Mouse (Mus musculus) midbrain, postnatal 0 days (tissue): ENCODE measurements at regions not wholly inside any gene's neighbourhood (a gene's known extent, or its start where the extent isn't known, plus 50 kb on each side); places are given as distances from the start of the nearest gene placed in this dataset.
A peak's percentile ranks its signal among the peaks of the same experiment; 100 is the strongest.
"Not testable (repeated sequence)": the region's sequence is repeated elsewhere in the genome, so short reads cannot be mapped to it uniquely, and the experiment has no call there.

Experiments used
- ATAC-seq: fragments of 200-750 bp; cut with Nextera tagmentation; 2 replicates; pipeline ENCODE4 v1.8.0; 2017; ENCODE audit warnings: moderate number of reproducible peaks, mild to moderate bottlenecking, moderate TSS enrichment, moderate library complexity; ENCODE audit not compliant: low FRiP score
- DNase-seq: peaks from one replicate; pipeline ENCODE4 v3.0.0-alpha.2; 2015; ENCODE audit warnings: low spot score
- H3K27ac ChIP-seq: fragments of 300-500 bp; sonication (generic); 2 replicates; pipeline ENCODE4 v1.5.1; 2014; ENCODE audit warnings: low read depth, mild to moderate bottlenecking, low read length, mixed read lengths
- H3K27me3 ChIP-seq: fragments of 300-500 bp; sonication (generic); 2 replicates; pipeline ENCODE4 v1.6.1; 2014; ENCODE audit warnings: low read length, control low read depth, mixed read lengths; ENCODE audit not compliant: insufficient read depth
- H3K36me3 ChIP-seq: fragments of 300-500 bp; sonication (generic); 2 replicates; pipeline ENCODE4 v1.6.1; 2014; ENCODE audit warnings: low read length, control low read depth, mixed read lengths; ENCODE audit not compliant: insufficient read depth
- H3K4me1 ChIP-seq: fragments of 300-500 bp; sonication (generic); 2 replicates; pipeline ENCODE4 v1.6.1; 2014; ENCODE audit warnings: mild to moderate bottlenecking, control low read depth, antibody characterized with exemption, low read length, mixed read lengths; ENCODE audit not compliant: insufficient read depth
- H3K4me2 ChIP-seq: fragments of 300-500 bp; sonication (generic); 2 replicates; pipeline ENCODE4 v1.6.1; 2014; ENCODE audit warnings: low read depth, mild to moderate bottlenecking, low read length, mixed read lengths; ENCODE audit not compliant: poor library complexity, severe bottlenecking
- H3K4me3 ChIP-seq: fragments of 300-500 bp; sonication (generic); 2 replicates; pipeline ENCODE4 v1.5.1; 2014; ENCODE audit warnings: low read depth, mild to moderate bottlenecking, low read length, moderate library complexity
- H3K9ac ChIP-seq: fragments of 300-500 bp; sonication (generic); replicated peaks from 2 replicates; pipeline ENCODE4 v1.6.1; 2014; ENCODE audit warnings: mild to moderate bottlenecking, low read length, moderate library complexity, mixed read lengths; ENCODE audit not compliant: poor library complexity, severe bottlenecking
- H3K9me3 ChIP-seq: fragments of 300-500 bp; sonication (generic); 2 replicates; pipeline ENCODE4 v1.6.1; 2016; ENCODE audit warnings: low read length, control low read depth
- CTCF ChIP-seq: IDR thresholded peaks from 2 replicates; pipeline ENCODE4 v1.5.1; 2016; ENCODE audit warnings: antibody characterized with exemption, mild to moderate bottlenecking
- WGBS: fragments of 180-500 bp; shearing (Covaris S2); extraction: QIAGEN DNeasy Blood & Tissue Kit; methylation state at CpG from one replicate; pipeline ENCODE4 v1.1.7; 2014; 5-methylcytosine and 5-hydroxymethylcytosine counted together

- not testable (repeated sequence) for H3K27ac ChIP-seq, H3K36me3 ChIP-seq, H3K4me2 ChIP-seq, H3K4me3 ChIP-seq, H3K9me3 ChIP-seq, H3K9ac ChIP-seq, H3K27me3 ChIP-seq, H3K4me1 ChIP-seq, ATAC-seq
- peak; percentile 62 for DNase-seq
- TF ChIP-seq CTCF = peak; percentile 78
- WGBS = 56% methylated on average over 8 of the region's 10 CpGs
Observed at GRCm38 (mm10) chr3:129421620-129422239, 89.2 kb upstream of the Enpep start.

DNA sequence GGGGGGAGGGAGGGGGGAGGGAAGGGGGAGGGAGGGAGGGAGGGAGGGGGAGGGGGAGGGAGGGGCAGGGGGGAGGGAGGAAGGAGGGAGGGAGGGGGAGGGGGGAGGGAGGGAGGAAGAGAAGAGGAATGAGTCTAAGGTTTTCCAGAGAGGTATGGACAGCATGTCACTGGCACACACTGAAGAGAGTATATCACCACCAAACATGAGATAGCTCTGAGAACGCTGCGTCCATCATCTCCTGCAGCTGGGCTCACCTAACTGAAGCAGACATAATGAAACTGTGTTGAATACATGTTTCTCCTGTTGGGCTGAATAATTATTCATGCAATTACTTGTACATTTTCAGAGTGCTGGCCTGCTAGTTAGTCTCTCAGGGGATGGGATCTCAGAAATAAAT lies 96.2 kb upstream of the Enpep start:
- Histone ChIP-seq H3K4me1 (no peaks in the 10 kb centered on the region), H3K27ac (no peak overlapping the region), H3K27me3 (no peaks in the 10 kb centered on the region), H3K36me3 (no peaks in the 10 kb centered on the region), H3K4me3 (no peak overlapping the region), H3K9me3 (no peaks in the 10 kb centered on the region), H3K9ac (no peak overlapping the region), H3K4me2 (no peak overlapping the region)
- DNase-seq = no peak
- TF ChIP-seq CTCF = no peak
- ATAC-seq = no peak
- WGBS = 56% methylated on average over 2 of the region's 2 CpGs

DNA sequence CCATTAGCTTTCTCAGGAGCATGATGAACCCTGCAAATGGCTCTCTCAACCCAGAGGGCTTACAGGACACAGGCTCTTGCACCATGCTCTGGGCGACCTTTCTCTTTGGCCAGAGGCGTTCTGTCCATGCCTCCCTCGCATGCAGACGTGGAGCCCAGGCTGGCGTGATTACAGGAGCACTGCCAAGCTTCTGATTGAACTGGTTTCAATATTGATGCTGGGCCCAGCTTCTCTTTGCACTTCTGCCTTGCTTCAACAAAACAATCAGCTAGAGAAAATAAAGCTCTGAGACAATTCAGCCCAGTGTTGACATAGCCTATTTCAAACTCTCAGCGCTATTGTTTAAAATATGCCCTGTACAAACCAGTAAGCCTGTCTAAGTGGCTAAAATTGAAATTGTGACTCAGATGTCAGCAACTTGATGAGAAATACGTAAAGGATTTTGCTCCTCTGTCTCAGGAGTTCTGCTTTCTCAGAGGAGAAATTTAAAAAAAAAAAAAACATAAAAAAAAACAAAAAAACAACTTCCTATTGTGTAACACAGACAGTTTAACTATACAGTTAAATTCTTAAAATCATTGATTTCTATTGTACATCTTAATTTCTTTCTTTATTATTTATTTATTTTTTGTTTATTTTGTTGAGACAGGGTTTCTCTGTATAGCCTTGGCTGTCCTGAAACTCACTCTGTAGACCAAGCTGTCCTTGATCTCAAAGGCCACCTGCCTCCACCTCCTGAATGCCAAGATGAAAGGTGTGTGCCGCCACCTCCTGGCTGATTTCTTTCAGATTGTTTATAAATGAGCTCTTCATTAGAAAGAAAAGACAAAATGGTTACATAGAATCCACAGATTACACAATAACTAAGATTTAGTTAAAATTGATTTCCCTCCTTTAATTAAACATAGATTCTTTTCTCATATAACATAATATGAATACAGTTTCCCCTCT lies 96.9 kb upstream of the Enpep start:
- H3K9ac ChIP-seq = no peak overlapping the region
- H3K9me3 ChIP-seq = no peaks in the 10 kb centered on the region
- peak; percentile 59 for TF ChIP-seq CTCF
- no peak overlapping the region for H3K4me3 ChIP-seq
- H3K4me2 ChIP-seq = no peak overlapping the region
- H3K27me3 ChIP-seq = no peaks in the 10 kb centered on the region
- no peaks in the 10 kb centered on the region for H3K4me1 ChIP-seq
- WGBS = 56% methylated on average over 8 of the region's 8 CpGs
- DNase-seq (peak; percentile 43), ATAC-seq (0 out of 2 replicates have a peak, but pooled peaks have one; percentile 44)
- H3K27ac ChIP-seq = no peak overlapping the region
- H3K36me3 ChIP-seq = no peaks in the 10 kb centered on the region

GRCm38 (mm10) chr3:129434056-129434455 lies 98.1 kb upstream of the Elovl6 start:
- ATAC-seq = no peak
- no peaks in the 10 kb centered on the region for H3K27me3 ChIP-seq
- DNase-seq = no peak
- H3K36me3 ChIP-seq = no peaks in the 10 kb centered on the region
- no peak overlapping the region for H3K27ac ChIP-seq
- no peak for TF ChIP-seq CTCF
- no peak overlapping the region for H3K4me3 ChIP-seq
- no peak overlapping the region for H3K9ac ChIP-seq
- WGBS = 63% methylated on average over 11 of the region's 11 CpGs
- H3K9me3 ChIP-seq = no peaks in the 10 kb centered on the region; the same call in 1 of the 2 replicates
- H3K4me1 ChIP-seq = no peaks in the 10 kb centered on the region
- H3K4me2 ChIP-seq = no peak overlapping the region

- no peaks in the 10 kb centered on the region for H3K36me3 ChIP-seq
- no peak overlapping the region for H3K9ac ChIP-seq
- no peak for ATAC-seq
- no peak overlapping the region for H3K27ac ChIP-seq
- no peak for TF ChIP-seq CTCF
- no peaks in the 10 kb centered on the region for H3K27me3 ChIP-seq
- no peak for DNase-seq
- H3K4me1 ChIP-seq = no peaks in the 10 kb centered on the region
- no peak overlapping the region for H3K4me3 ChIP-seq
- 87% methylated on average over 6 of the region's 6 CpGs for WGBS
- no peak overlapping the region for H3K4me2 ChIP-seq
- no peaks in the 10 kb centered on the region; the same call in 1 of the 2 replicates for H3K9me3 ChIP-seq
Observed at GRCm38 (mm10) chr3:129437687-129438086, 94.5 kb upstream of the Elovl6 start.

GRCm38 (mm10) chr3:129442756-129443155 lies 89.4 kb upstream of the Elovl6 start:
- Histone ChIP-seq H3K27me3 (no peaks in the 10 kb centered on the region), H3K9me3 (no peaks in the 10 kb centered on the region), H3K9ac (no peak overlapping the region), H3K4me3 (no peak overlapping the region), H3K36me3 (no peaks in the 10 kb centered on the region), H3K4me2 (no peak overlapping the region), H3K27ac (no peak overlapping the region), H3K4me1 (no peaks in the 10 kb centered on the region)
- DNase-seq = no peak
- no peak for TF ChIP-seq CTCF
- ATAC-seq = no peak
- 53% methylated on average over 5 of the region's 5 CpGs for WGBS
